Mouse (Mus musculus): ENCODE measurements around the gene Toe1. TPM values are rescaled to one million over a fixed set of nuclear protein-coding genes. Genes with fewer than 3 reads are reported as not detected.

Gene Toe1
- polyA plus RNA-seq, 1 experiment: 6.0 TPM

DNA sequence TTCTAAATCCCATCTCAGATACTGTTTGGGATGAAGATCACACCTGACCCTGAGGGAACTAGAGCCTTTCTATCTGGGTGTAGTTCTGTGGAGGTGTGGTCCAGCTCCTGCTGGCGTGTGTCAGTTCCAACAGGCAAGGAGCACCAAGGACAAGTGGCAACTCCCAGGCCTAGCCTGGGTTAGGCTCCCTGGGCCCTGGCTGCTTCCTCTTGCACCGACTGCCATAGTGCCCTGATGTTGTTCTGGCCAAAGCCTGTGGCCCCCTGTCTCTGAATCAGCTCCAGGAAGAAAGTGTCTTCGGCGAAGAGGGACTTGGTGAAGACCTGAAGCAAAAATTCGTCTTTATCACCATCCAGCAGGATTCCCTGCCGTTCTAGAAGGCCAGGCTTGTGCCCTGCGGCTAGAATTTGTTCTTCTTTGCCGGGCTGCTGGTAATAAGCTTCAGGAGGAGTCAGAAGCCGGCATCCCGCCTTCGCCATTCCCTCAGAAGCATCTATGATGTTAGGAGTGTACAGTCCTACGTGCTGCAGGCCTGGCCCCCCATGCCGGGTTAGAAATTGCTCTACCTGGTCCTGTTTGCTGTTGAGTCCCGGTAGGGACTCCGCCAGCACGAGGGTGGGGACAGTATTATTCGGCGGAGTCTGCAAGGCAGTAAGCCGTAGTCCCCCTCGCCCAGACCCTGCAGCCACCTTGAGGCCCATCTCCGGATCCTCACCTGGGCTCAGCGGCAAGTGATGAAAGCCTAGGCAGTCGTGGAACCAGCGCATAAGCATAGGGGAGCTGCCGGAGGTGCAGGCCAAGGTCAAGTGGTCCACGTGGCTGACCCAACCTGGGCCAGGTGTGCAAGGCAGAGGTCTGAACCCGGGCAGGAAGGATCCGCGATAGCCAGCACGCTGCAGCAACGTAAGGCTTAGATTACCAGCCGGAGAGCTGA lies 12.8 kb upstream of the Toe1 start:
- peak overlapping the region; percentile 63 for H3K4me3 ChIP-seq (ENCODE audit: insufficient read depth, low read depth, low read length)
- no peaks in the 10 kb centered on the region; the same call in none of the 2 replicates for H3K4me1 ChIP-seq (ENCODE audit: control insufficient read depth, insufficient read depth, insufficient read length, low read length)
- no peak overlapping the region for H3K27ac ChIP-seq (replicated peaks; ENCODE audit: low read depth, low read length)

DNA sequence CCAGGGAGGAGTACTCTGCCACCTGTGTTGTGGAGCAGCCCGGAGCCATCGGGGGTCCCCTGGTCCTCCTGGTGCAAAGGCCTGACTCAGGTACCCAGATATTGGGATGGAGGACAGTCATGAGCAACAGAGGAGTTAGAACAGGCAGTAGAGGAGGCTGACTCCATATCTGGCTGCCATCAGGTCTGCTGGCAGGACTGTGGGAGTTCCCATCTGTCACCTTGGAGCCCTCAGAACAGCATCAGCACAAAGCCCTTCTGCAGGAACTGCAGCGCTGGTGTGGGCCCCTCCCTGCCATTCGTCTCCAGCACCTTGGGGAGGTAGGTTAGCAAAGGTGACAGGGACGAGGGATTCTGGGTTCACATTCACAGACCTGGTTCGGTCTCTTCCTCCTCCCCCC lies 10.0 kb upstream of the Toe1 start:
- Histone ChIP-seq H3K4me3 (ENCODE audit: insufficient read depth, low read depth, low read length) (no peak overlapping the region), H3K4me1 (ENCODE audit: control insufficient read depth, insufficient read depth, insufficient read length, low read length) (peaks cover 4% of the 10 kb centered on the region), H3K27ac (replicated peaks; ENCODE audit: low read depth, low read length) (no peak overlapping the region)

DNA sequence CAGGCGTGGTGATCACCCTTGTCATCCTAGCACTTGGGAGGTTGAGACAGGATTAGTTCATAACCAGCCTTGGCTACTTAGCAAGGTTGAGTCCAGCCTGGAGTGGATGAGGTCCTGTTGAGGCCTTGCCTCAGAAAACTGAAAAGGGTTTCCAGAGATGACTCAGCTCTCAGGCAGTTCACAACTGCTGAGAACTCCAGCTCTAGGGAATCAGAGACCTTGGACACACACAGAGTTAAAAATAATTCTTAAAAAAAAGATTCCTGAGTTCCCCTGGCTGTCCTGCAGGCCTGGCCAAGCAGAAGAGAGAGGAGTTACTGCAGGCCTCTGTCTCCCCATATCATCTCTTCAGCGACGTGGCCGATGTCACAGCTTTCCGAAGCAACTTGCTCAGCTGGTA lies 7.8 kb upstream of the Toe1 start:
- Histone ChIP-seq H3K4me3 (ENCODE audit: insufficient read depth, low read depth, low read length) (peak overlapping the region; percentile 11), H3K27ac (replicated peaks; ENCODE audit: low read depth, low read length) (peak overlapping the region; percentile 76), H3K4me1 (ENCODE audit: control insufficient read depth, insufficient read depth, insufficient read length, low read length) (peaks cover 4% of the 10 kb centered on the region; the same call in 1 of the 2 replicates)

DNA sequence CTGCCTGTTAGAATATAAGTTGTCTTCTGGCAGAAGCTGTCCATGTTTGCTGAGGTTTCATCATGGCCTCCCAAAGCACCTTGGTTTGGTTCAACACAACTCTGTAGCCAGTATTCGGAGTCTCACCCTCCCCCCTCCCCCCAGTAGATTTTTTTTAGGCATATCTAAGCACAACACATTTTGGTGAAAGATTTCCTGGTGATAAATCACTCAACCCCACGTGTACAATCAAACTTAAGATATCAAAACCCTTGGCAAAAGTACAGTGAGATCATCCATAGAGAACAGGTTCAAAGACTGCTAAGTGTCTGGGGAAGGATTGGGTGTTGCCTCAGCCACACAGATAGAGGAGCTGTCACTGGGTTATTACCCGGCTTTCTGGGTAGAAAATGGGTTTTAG lies 3.6 kb upstream of the Toe1 start:
- H3K27ac ChIP-seq (replicated peaks; ENCODE audit: low read depth, low read length): no peak overlapping the region
- peaks cover 4% of the 10 kb centered on the region; the same call in 1 of the 2 replicates for H3K4me1 ChIP-seq (ENCODE audit: control insufficient read depth, insufficient read depth, insufficient read length, low read length)
- H3K4me3 ChIP-seq (ENCODE audit: insufficient read depth, low read depth, low read length): no peak overlapping the region

DNA sequence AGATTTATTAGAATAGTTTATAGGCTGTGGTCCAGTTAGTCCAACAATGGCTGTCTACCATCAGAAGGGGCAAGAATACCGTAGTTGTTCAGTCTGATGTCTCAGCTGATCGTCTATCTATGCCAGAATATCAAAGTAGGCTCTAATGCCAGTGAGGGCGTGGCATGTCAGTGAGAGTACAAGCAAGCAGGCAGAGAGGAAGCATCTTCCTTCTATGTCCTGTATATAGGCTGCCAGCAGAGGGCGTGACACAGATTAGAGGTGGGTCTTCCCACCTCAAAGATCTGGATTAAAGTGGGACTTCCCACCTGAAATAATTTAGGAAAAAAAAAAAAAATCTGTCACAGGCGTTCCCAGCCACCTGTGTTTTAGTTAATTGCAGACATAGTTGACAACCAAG lies 7.5 kb downstream of the Toe1 start:
- Histone ChIP-seq H3K27ac (replicated peaks; ENCODE audit: low read depth, low read length) (no peak overlapping the region), H3K4me1 (ENCODE audit: control insufficient read depth, insufficient read depth, insufficient read length, low read length) (no peaks in the 10 kb centered on the region), H3K4me3 (ENCODE audit: insufficient read depth, low read depth, low read length) (no peak overlapping the region)

DNA sequence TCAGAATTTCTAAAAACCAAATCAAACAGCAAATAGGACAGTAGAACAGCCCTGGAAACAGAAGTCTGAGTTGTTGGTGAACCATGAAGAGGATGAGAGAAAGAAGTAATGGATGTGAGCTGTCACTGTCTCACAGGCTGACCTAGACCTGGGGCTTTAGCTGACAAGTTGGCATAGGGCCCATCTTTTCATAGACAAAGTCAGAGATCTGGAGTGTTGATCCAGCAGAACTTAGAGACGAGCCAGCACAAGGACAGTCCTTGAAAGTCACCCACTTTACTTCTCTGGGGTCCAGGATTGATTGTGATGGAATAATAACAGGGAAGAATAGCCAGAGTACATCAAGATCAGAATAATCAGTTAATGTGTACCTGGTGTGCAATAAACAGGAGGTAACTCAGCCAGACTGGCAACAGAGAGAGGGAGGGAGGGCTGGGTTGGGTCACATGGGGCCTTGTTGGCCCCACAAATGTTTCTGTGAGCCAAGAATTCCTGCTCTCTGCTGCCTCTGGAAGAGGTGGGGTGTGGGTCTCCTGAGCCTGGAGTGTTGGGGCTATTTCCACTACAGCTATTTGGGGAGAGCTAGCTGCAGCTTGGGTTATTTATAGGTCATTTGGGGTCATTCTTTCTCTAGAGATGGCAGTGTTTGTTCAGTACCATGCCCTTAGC lies 10.9 kb downstream of the Toe1 start:
- Histone ChIP-seq H3K4me3 (ENCODE audit: insufficient read depth, low read depth, low read length) (no peak overlapping the region), H3K27ac (replicated peaks; ENCODE audit: low read depth, low read length) (no peak overlapping the region)

DNA sequence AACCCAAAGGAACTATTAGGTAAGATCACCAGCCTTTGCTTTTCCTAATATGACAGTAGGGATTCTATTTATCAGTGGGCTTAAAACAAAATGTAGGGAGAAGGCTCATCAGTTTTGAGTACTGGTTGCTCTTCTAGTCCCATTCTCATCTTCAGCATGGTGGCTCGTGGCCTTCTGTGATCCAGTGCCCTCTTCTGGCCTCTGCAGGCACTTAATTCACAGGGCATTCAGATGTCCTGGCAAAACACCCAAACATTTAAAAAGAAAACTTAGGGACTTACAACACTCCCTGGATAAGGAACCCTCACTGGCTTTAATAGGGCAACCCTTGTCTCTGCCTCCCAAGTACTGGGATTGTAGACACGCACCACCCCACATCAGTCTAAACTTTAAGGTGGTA lies 13.2 kb downstream of the Toe1 start:
- Histone ChIP-seq H3K27ac (replicated peaks; ENCODE audit: low read depth, low read length) (no peak overlapping the region), H3K4me1 (ENCODE audit: control insufficient read depth, insufficient read depth, insufficient read length, low read length) (no peaks in the 10 kb centered on the region), H3K4me3 (ENCODE audit: insufficient read depth, low read depth, low read length) (no peak overlapping the region)

More for the DNA sequence above, 10.9 kb downstream of the Toe1 start:
- H3K4me1 ChIP-seq (ENCODE audit: control insufficient read depth, insufficient read depth, insufficient read length, low read length): no peaks in the 10 kb centered on the region

DNA sequence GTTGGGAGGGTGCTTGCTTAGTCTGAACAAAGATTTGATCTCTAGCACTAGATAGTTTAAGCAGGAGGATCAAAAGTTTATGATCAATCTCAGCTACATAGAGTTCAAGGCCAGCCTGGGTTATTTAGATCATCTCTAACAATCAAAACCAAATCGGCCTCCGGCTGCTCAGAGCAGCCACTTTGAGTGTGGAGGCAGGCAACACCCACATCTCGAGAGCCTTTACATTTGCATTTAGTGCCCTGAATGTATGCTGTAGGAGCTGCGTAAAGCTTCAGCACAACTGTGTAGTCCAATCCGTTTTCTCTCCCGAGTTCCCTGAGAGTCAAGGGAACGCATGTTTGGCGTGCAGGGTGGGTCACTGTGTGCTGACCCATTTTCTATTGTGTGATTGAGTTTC lies 15.0 kb downstream of the Toe1 start:
- Histone ChIP-seq H3K4me1 (ENCODE audit: control insufficient read depth, insufficient read depth, insufficient read length, low read length) (no peaks in the 10 kb centered on the region), H3K27ac (replicated peaks; ENCODE audit: low read depth, low read length) (no peak overlapping the region)

DNA sequence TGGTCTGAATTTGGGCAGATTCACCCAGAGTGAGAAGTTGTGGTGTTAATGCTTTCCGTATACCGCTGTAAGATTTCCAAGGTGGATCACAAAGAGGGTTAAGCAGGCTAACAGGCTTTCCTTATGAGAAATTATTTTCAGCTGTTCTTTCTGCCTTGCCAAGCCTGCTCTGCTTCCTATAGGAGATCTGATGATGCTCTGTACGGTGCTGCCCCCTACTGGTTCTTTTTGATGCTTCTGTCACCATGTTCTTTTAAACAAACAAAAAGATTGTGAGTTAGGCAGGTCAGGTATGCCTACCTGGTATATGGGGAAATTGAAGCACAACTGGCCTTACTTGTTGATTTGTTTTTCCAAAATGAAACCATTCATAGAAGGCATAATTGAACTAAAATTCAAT lies 18.5 kb downstream of the Toe1 start:
- Histone ChIP-seq H3K4me3 (ENCODE audit: insufficient read depth, low read depth, low read length) (no peak overlapping the region), H3K4me1 (ENCODE audit: control insufficient read depth, insufficient read depth, insufficient read length, low read length) (no peaks in the 10 kb centered on the region), H3K27ac (replicated peaks; ENCODE audit: low read depth, low read length) (no peak overlapping the region)

More for the DNA sequence above, 15.0 kb downstream of the Toe1 start:
- no peak overlapping the region for H3K4me3 ChIP-seq (ENCODE audit: insufficient read depth, low read depth, low read length)

DNA sequence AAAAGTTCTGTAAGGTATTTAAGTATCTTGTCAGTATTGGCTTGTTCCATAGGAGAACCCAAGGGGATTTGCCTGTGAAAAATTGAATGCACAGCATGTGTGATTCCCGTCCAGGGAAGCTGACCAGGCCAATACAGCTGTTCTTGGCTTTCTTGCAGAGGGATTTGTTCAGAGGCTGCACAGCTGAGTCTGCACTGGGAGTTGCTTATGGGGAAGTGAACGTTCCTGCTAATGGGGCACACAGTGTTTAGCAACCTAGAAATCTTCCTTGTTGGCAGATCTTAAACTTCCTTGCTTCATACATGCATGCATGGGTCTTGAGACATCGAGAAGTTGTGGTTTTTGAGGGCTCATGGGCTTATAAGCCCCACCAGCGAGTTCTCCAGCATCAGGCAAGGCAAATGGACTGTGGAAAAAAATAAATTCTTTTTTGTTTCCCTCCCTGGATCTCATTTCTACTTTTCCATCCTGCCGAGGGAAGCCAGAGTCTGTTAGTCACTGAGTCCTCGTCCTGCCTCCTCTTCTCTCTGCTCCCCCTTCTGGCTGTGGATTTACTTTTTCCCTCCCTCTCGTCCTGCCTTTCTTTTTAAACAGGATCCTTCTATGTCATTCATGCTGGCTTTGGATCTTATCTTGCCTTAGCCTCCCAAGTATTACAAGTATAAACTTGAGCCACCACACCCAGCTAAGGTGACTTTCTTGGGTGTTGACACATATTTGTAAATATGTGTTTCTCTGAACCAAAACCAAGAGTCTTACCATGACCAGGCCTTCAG lies 19.3 kb downstream of the Toe1 start:
- Histone ChIP-seq H3K27ac (replicated peaks; ENCODE audit: low read depth, low read length) (no peak overlapping the region), H3K4me1 (ENCODE audit: control insufficient read depth, insufficient read depth, insufficient read length, low read length) (no peaks in the 10 kb centered on the region), H3K4me3 (ENCODE audit: insufficient read depth, low read depth, low read length) (no peak overlapping the region)

DNA sequence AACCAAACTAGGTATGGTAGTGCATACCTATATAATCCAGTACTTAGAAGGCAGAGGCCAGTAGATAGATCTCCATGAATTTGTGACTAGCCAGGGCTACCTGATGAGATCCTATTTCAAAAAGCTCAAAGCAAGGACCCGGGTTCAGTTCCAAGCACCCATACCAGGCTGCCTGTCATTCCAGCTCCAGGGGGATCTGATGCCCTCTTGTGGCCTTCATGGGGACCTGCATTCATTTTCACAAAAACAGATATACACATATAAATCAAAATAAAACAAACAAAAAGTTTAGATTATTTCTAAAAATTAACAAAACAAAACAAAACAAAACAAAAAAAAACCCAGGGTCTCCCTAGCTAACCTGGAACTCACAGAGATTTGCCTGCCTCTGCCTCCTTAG lies 20.9 kb downstream of the Toe1 start:
- Histone ChIP-seq H3K4me1 (ENCODE audit: control insufficient read depth, insufficient read depth, insufficient read length, low read length) (no peaks in the 10 kb centered on the region), H3K4me3 (ENCODE audit: insufficient read depth, low read depth, low read length) (no peak overlapping the region), H3K27ac (replicated peaks; ENCODE audit: low read depth, low read length) (no peak overlapping the region)

DNA sequence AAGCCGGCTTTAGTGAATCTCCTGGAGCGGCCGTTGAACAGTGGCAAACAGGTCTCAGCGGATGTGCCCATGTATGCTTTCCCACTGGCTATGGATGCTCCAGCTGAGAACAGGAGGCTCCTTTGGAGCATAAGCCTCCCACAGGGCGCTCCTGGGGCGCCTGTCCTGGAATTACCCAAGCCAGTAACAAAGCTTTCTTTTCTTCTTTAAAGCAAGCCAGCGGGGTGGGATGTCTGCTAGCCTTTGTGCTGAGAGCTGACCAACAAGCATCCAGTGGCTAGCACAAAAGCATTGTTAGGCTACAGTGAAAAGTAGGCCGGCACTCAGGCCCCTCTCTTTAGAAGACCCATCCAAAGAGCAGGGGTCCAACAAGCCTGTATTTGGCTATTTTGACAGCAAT lies 25.3 kb downstream of the Toe1 start:
- H3K4me3 ChIP-seq (ENCODE audit: insufficient read depth, low read depth, low read length): no peak overlapping the region
- no peak overlapping the region for H3K27ac ChIP-seq (replicated peaks; ENCODE audit: low read depth, low read length)
- H3K4me1 ChIP-seq (ENCODE audit: control insufficient read depth, insufficient read depth, insufficient read length, low read length): no peaks in the 10 kb centered on the region

DNA sequence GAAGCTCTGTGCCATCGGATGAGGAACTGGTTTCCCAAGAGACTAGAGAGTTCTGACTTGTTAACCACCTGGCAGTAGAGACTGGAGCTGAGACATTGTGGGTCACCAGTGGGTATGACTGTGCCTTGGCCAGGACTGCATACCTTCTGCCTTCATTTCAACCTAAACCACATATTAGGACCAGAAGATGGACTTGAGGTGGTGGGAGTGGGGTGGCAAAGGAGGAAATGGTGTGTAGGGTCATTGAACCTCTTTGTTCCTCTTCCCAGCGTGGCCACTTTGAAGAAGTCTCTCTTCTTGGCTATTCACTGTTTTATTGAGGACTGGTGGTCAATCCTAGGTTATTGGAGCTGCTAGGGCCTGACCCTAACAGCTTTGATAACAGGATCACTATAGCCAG lies 26.1 kb downstream of the Toe1 start:
- no peak overlapping the region for H3K27ac ChIP-seq (replicated peaks; ENCODE audit: low read depth, low read length)
- no peak overlapping the region for H3K4me3 ChIP-seq (ENCODE audit: insufficient read depth, low read depth, low read length)
- no peaks in the 10 kb centered on the region for H3K4me1 ChIP-seq (ENCODE audit: control insufficient read depth, insufficient read depth, insufficient read length, low read length)

DNA sequence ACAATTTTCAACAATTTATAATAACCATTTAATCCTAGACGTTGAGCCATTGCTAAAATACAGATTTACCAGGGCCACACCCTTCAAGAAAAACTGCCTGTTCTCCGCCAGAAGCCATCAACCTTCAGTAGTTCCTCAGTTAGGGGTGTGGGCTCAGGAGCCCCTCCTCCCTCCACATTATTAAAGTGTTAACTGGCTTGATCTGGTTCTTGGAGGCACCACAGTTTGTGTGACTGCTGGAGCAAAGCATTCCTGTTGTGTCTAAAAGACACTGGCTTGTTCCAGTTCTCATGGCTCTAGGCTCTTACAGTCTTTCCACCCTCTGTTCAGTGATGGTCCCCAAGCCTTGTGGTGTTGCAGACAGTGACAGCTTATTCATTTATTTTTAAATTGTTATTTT lies 26.9 kb downstream of the Toe1 start:
- no peak overlapping the region for H3K27ac ChIP-seq (replicated peaks; ENCODE audit: low read depth, low read length)
- no peak overlapping the region for H3K4me3 ChIP-seq (ENCODE audit: insufficient read depth, low read depth, low read length)
- H3K4me1 ChIP-seq (ENCODE audit: control insufficient read depth, insufficient read depth, insufficient read length, low read length): no peaks in the 10 kb centered on the region

DNA sequence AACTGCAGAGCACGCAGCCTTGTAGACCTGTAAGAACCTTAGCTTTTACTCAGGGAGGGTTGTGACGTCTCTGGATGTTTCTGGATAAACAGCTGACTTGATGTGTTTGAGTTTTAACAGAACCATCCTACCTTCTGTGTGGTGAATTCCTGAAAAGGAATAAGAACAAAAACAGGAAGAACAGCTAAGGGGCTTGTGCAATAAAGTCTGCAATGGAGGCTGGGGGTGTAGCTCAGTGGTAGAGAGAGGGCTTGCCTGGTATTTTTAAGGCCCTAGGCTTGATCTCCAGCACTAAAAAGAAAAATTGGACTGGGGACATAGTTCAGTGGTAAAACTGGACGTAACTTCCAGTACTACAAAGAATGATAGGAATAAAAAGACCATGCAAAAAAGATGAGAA lies 30.4 kb downstream of the Toe1 start:
- H3K27ac ChIP-seq (replicated peaks; ENCODE audit: low read depth, low read length): no peak overlapping the region
- no peaks in the 10 kb centered on the region for H3K4me1 ChIP-seq (ENCODE audit: control insufficient read depth, insufficient read depth, insufficient read length, low read length)
- H3K4me3 ChIP-seq (ENCODE audit: insufficient read depth, low read depth, low read length): no peak overlapping the region
